Mouse (Mus musculus): ENCODE measurements at regions not wholly inside any gene's neighbourhood (a gene's known extent, or its start where the extent isn't known, plus 50 kb on each side); places are given as distances from the start of the nearest gene placed in this dataset.

DNA sequence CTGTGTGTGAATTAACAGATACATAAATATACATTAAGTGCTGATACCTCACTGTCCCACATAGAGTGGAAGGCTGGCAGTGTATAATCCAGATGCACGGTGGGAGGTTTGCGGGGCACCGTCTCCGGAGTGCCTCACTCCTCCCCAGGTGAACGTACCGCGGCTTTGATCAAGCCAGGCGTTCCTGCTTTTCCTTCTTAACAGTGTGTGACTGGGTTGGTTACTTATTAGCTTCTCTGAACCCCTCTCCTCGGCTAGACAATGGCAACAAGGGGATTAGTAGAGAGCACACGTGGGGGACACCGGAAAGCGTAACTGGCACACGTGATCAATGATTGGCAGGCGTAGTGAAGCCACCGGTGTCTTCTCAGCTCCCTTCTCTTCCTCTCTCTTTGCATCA, 396.8 kb upstream of the Atp11b start:
- TF ChIP-seq CTCF (IDR thresholded peaks at IDR 0.05; ENCODE audit: low read depth, low read length) (no peak), EP300 (IDR thresholded peaks at IDR 0.05; ENCODE audit: insufficient read depth, low read depth, low read length) (no peak)
